Mouse (Mus musculus) cerebellum, adult 2 months (tissue): ENCODE data around the gene Mtm1.

Experiments
- CTCF ChIP-seq: fragments of 200-500 bp; IDR thresholded peaks from 2 replicates; pipeline ENCODE4 v1.5.1; 2011; ENCODE audit warnings: low read depth, mild to moderate bottlenecking, control low read depth, low read length, moderate library complexity, borderline replicate concordance; ENCODE audit not compliant: insufficient read depth
- POLR2A ChIP-seq: fragments of 200-500 bp; IDR thresholded peaks from 2 replicates; pipeline ENCODE4 v1.6.1; 2011; ENCODE audit warnings: low read length, control low read depth, borderline replicate concordance; ENCODE audit not compliant: insufficient read depth

DNA sequence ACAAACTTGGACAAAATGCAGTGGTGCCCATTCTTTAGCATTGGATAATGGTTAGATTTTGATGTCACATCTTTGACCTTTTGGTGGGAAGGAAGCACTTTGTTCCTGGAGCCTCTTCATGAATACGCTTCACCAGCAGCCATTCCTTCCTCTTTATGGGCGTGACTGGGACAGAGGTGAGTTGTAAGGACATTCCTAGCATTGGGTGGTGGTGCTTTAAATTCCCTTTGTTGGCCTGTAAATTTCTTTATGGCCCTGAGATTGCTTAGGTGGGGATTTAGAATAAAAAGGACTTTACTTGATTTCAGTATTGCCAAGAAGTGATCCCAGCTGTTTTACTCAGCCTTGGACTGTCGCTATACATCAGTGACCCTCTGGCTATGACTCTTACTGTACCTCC is 8.3 kb downstream of the Mtm1 start:
- no peak for TF ChIP-seq POLR2A
- TF ChIP-seq CTCF: no peak
